Mouse (Mus musculus) heart, adult 2 months (tissue): Measurements from ENCODE around the gene Ccer2.

Source experiments
- CTCF ChIP-seq: fragments of 200-600 bp; IDR thresholded peaks from 2 replicates; pipeline ENCODE4 v1.8.1; 2022; ENCODE audit warnings: antibody characterized with exemption, mild to moderate bottlenecking, moderate library complexity
- EP300 ChIP-seq: fragments of 200-500 bp; IDR thresholded peaks from 2 replicates; pipeline ENCODE4 v1.6.1; 2011; ENCODE audit warnings: low read depth, low read length, control low read depth; ENCODE audit not compliant: insufficient read depth
- POLR2A ChIP-seq: fragments of 200-500 bp; IDR thresholded peaks from 2 replicates; pipeline ENCODE4 v1.6.1; 2011; ENCODE audit warnings: mild to moderate bottlenecking, low read depth, low read length, control low read depth; ENCODE audit not compliant: insufficient read depth

GRCm38 (mm10) chr7:28774164-28774563 is 18.2 kb downstream of the Ccer2 start:
- no peak for TF ChIP-seq POLR2A
- TF ChIP-seq CTCF, result no peak
- no peak for TF ChIP-seq EP300
